Mouse (Mus musculus) forebrain, embryonic 16.5 days (tissue): ENCODE data around the gene Tbxas1. TPM values are rescaled to one million over a fixed set of nuclear protein-coding genes. Genes with fewer than 3 reads are reported as not detected.
A peak's percentile ranks its signal among the peaks of the same experiment; 100 is the strongest.

Experiments used
- ATAC-seq: fragments of 200-750 bp; cut with Nextera tagmentation; 2 replicates; pipeline ENCODE4 v1.8.0; 2017; ENCODE audit warnings: mild to moderate bottlenecking, moderate library complexity
- H3K27ac ChIP-seq: fragments of 300-500 bp; sonication (generic); 2 replicates; pipeline ENCODE4 v1.5.1; 2014; ENCODE audit warnings: low read length, control low read depth
- H3K27me3 ChIP-seq: fragments of 300-500 bp; sonication (generic); replicated peaks from 2 replicates; pipeline ENCODE4 v1.6.1; 2014; ENCODE audit warnings: low read length; ENCODE audit not compliant: control insufficient read depth, insufficient read depth
- H3K36me3 ChIP-seq: fragments of 300-500 bp; sonication (generic); 2 replicates; pipeline ENCODE4 v1.6.1; 2014; ENCODE audit not compliant: control insufficient read depth, insufficient read depth
- H3K4me1 ChIP-seq: fragments of 300-500 bp; sonication (generic); replicated peaks from 2 replicates; pipeline ENCODE4 v1.6.1; 2014; ENCODE audit warnings: low read length; ENCODE audit not compliant: control insufficient read depth, insufficient read depth
- H3K4me2 ChIP-seq: fragments of 300-500 bp; sonication (generic); 2 replicates; pipeline ENCODE4 v1.6.1; 2014; ENCODE audit warnings: mild to moderate bottlenecking, low read length, control low read depth
- H3K4me3 ChIP-seq: fragments of 300-500 bp; sonication (generic); replicated peaks from 2 replicates; pipeline ENCODE4 v1.5.1; 2014; ENCODE audit warnings: mild to moderate bottlenecking, low read length, control low read depth
- H3K9ac ChIP-seq: fragments of 300-500 bp; sonication (generic); replicated peaks from 2 replicates; pipeline ENCODE4 v1.6.1; 2014; ENCODE audit warnings: low read depth, low read length, control low read depth
- H3K9me3 ChIP-seq: fragments of 300-500 bp; sonication (generic); 2 replicates; pipeline ENCODE4 v1.6.1; 2016; ENCODE audit warnings: low read length; ENCODE audit not compliant: control insufficient read depth
- WGBS: fragments of 180-500 bp; shearing (Covaris S2); extraction: QIAGEN DNeasy Blood & Tissue Kit; methylation state at CpG from one replicate; pipeline ENCODE4 v1.1.7; 2014; 5-methylcytosine and 5-hydroxymethylcytosine counted together
- polyA plus RNA-seq: library from polyadenylated mRNA; unstranded; fragments of >200 nt; fragmentation: Nextera tagmentation; extraction: Ambion mirVana; gene quantifications from 2 replicates; pipeline ENCODE4 v1.2.1, GENCODE M21; 2015

Gene Tbxas1
- polyA plus RNA-seq, 1 experiment from 2014 or later = 1.1 TPM

DNA sequence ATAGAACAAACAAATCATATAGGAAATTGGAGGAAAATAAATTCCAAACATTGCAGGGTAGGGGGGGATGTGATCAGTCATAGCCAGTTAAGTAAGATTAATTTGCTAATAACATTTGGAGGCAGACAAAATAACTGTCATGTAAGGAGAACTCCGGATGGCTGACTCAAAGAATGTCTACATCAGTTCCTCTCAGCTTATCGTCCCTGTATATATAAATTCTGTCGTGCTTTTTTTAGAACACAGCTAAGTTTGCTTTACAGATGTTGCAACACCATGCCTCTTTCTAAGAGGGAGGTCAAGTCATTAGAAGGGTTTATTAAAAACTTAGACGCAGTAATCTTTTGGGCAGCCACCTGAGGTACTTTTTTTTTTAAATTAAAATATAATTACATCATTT lies 75.1 kb downstream of the Tbxas1 start:
- WGBS = 79% methylated on average over 4 of the region's 4 CpGs
- ATAC-seq = no peak
- Histone ChIP-seq H3K4me2 (no peak overlapping the region), H3K9ac (no peak overlapping the region), H3K27me3 (no peaks in the 10 kb centered on the region), H3K36me3 (no peaks in the 10 kb centered on the region), H3K4me1 (no peaks in the 10 kb centered on the region), H3K9me3 (no peaks in the 10 kb centered on the region), H3K27ac (no peak overlapping the region), H3K4me3 (no peak overlapping the region)

DNA sequence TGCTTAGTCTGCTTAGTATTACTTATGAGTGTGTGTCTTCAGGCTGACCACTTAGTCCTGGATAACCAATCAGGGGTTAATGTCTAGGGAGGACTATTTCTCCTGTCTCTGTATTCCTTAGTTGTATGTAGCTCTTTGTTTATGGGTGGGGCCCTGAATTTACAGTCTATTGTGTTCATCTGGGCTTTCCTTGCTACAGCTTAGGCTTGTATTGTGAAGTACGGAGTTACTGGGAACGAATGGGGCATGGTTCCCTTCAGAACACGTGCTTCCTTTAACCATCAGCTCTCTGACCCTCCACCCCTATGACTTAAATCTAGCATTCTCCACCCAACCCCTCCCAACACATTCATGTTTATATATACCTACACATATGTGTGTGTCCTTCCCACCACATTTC lies 75.6 kb downstream of the Tbxas1 start:
- no peaks in the 10 kb centered on the region for H3K4me1 ChIP-seq
- 35% methylated on average over 3 of the region's 3 CpGs for WGBS
- H3K4me3 ChIP-seq = no peak overlapping the region
- no peaks in the 10 kb centered on the region for H3K27me3 ChIP-seq
- H3K36me3 ChIP-seq = no peaks in the 10 kb centered on the region
- no peaks in the 10 kb centered on the region for H3K9me3 ChIP-seq
- no peak overlapping the region for H3K4me2 ChIP-seq
- H3K27ac ChIP-seq = no peak overlapping the region
- ATAC-seq = no peak
- H3K9ac ChIP-seq = no peak overlapping the region

DNA sequence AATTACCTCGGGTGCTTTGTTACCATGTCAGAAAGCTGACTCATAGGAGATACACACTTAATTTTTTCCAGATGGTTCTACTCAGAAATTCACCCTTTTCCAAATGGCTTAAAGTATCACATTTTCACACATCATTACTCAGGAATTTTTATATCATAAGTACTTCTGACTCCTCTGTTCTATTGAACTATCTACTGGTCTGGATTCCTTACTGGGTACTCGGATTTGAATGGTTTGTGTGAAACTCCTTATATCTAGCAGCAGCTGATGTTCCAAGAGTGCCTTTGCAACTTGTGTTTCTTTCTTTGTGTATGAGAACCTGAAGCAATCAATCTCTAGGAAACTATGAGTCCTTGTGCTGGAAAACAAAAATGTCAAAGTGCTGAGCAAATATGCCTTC lies 81.4 kb downstream of the Tbxas1 start:
- ATAC-seq = no peak
- Histone ChIP-seq H3K4me3 (no peak overlapping the region), H3K4me1 (no peaks in the 10 kb centered on the region), H3K9ac (no peak overlapping the region), H3K9me3 (no peaks in the 10 kb centered on the region), H3K27ac (no peak overlapping the region), H3K27me3 (no peaks in the 10 kb centered on the region), H3K36me3 (no peaks in the 10 kb centered on the region), H3K4me2 (no peak overlapping the region)
- WGBS = 84% methylated on average over 2 of the region's 2 CpGs

- Histone ChIP-seq H3K27me3 (no peaks in the 10 kb centered on the region), H3K4me2 (no peak overlapping the region), H3K4me1 (no peaks in the 10 kb centered on the region), H3K9me3 (no peaks in the 10 kb centered on the region), H3K9ac (no peak overlapping the region), H3K36me3 (no peaks in the 10 kb centered on the region), H3K27ac (no peak overlapping the region), H3K4me3 (no peak overlapping the region)
- no peak for ATAC-seq
- WGBS = 82% methylated on average over 5 of the region's 5 CpGs
Observed at GRCm38 (mm10) chr6:38957246-38957645, 82.0 kb downstream of the Tbxas1 start.

DNA sequence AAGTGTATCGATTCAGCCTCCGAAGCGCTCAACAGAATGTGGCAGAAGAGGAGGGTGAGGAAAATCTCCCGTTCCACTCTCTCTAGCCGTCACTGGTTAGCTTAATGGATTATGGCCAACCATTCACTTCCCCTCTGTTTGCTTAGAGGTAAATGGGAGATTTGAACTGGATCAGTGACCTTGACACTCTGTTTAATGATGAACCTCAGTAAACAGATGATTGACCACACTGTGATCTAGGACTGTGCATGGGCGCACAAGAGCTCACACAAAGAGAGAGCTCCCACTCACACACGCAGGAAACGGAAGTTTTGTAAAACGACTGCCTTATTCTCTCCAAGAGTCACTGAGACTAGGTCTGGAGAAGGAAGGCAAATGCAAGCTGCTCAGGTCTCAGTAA lies 84.3 kb downstream of the Tbxas1 start:
- ATAC-seq = no peak
- no peaks in the 10 kb centered on the region for H3K36me3 ChIP-seq

DNA sequence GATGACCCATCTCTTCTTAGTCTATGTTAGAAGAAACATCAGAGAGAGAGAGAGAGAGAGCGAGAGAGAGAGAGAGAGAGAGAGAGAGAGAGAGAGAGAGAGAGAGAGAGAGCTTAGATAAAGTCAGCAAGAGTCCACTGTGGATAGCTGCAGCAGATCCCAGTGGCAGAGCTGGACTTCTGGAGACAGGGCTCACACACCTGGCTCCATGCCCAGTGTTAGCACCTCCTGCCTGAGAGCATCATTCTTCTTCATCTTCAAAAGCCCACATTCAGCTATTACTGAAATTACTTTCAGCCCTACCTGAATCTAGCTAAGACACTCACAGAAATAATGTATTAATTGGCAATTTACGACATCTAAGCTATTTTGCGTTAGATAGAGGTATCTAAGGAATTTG lies 85.2 kb downstream of the Tbxas1 start:
- Histone ChIP-seq H3K9me3 (no peaks in the 10 kb centered on the region), H3K4me2 (no peak overlapping the region)
- WGBS = 83% methylated on average over 3 of the region's 3 CpGs

More for the DNA sequence above, 84.3 kb downstream of the Tbxas1 start:
- H3K27me3 ChIP-seq = no peaks in the 10 kb centered on the region
- H3K4me2 ChIP-seq = no peak overlapping the region
- H3K9ac ChIP-seq = no peak overlapping the region
- no peak overlapping the region for H3K27ac ChIP-seq
- WGBS = 87% methylated on average over 9 of the region's 9 CpGs
- H3K4me3 ChIP-seq = no peak overlapping the region
- no peaks in the 10 kb centered on the region for H3K4me1 ChIP-seq
- H3K9me3 ChIP-seq = no peaks in the 10 kb centered on the region

GRCm38 (mm10) chr6:38960791-38961426 lies 85.7 kb downstream of the Tbxas1 start:
- Histone ChIP-seq H3K27ac (no peak overlapping the region), H3K9me3 (no peaks in the 10 kb centered on the region), H3K4me1 (no peaks in the 10 kb centered on the region), H3K4me3 (no peak overlapping the region), H3K36me3 (no peaks in the 10 kb centered on the region), H3K9ac (no peak overlapping the region), H3K27me3 (no peaks in the 10 kb centered on the region), H3K4me2 (no peak overlapping the region)
- WGBS = 63% methylated on average over 12 of the region's 12 CpGs
- ATAC-seq = no peak

More for the DNA sequence above, 85.2 kb downstream of the Tbxas1 start:
- no peaks in the 10 kb centered on the region for H3K27me3 ChIP-seq
- H3K4me3 ChIP-seq = no peak overlapping the region
- H3K27ac ChIP-seq = no peak overlapping the region
- H3K4me1 ChIP-seq = no peaks in the 10 kb centered on the region
- ATAC-seq = no peak
- no peak overlapping the region for H3K9ac ChIP-seq
- no peaks in the 10 kb centered on the region for H3K36me3 ChIP-seq

DNA sequence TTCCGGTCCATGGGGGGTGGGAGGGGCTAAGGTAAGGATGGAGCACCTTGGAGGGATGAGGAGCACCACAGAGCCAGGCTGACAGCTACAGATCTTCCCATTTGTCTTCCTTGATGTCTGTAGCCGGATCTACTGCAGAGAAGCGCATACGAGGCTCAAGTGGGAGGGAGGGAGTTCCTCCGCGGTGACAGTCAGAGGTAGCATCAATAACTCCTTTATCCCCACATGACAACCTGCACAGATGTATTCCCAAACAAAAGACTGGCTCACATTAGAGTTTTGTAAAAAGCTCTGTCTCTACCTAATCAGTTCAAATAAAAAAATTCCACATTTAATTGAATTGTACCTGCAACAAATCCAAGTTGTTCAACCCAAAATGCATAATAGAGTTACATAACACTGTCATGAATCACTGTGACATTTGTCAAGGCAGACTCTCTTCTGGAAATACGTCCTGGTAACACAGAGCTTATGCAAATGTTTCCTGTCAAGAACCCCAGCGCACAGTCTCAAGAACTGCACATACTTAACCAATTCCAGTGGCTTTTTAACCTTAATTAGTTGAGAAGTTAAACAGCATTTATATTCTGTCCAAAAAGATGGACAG lies 86.3 kb downstream of the Tbxas1 start:
- WGBS = 61% methylated on average over 8 of the region's 8 CpGs
- Histone ChIP-seq H3K9me3 (no peaks in the 10 kb centered on the region), H3K4me1 (no peaks in the 10 kb centered on the region), H3K4me2 (no peak overlapping the region), H3K36me3 (no peaks in the 10 kb centered on the region), H3K27me3 (no peaks in the 10 kb centered on the region), H3K27ac (no peak overlapping the region), H3K9ac (no peak overlapping the region), H3K4me3 (no peak overlapping the region)
- peak; percentile 40; the same call in 1 of the 2 replicates for ATAC-seq

GRCm38 (mm10) chr6:38966839-38967238 lies 91.6 kb downstream of the Tbxas1 start:
- H3K9me3 ChIP-seq = no peaks in the 10 kb centered on the region
- no peak for ATAC-seq
- WGBS = 97% methylated on average over 5 of the region's 5 CpGs

More at GRCm38 (mm10) chr6:38966839-38967238, 91.6 kb downstream of the Tbxas1 start:
- no peaks in the 10 kb centered on the region for H3K36me3 ChIP-seq
- H3K4me3 ChIP-seq = no peak overlapping the region
- H3K4me1 ChIP-seq = no peaks in the 10 kb centered on the region
- no peaks in the 10 kb centered on the region for H3K27me3 ChIP-seq
- H3K9ac ChIP-seq = no peak overlapping the region
- no peak overlapping the region for H3K4me2 ChIP-seq
- H3K27ac ChIP-seq = no peak overlapping the region
